23 mouse cellular contexts compared by ENCODE assay signal in the genomic region with DNA sequence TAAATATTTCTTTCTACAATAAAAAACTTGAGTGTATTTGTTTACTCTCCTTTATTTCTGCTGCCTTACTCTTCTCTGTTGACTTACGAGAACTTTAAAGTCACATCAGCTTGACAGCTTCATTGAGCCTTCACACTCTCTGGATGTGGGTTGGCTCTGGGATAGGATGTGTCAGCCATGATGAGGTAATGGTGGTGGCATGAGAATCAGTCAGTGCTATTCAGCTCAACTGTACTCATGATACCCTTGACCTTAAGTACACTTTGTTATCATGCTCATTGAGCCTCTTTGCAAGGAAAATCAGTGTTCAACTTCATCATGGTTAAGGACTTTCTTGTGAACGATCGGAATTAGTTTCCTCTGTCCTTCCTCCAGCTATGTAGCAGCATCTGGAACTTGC.
A peak's percentile ranks its signal among the peaks of the same experiment; 100 is the strongest.
DNase-seq lines count a peak whose midpoint lies in the region; ATAC-seq lines count a peak whose summit lies in the region.
"Had no signal": no experiment of that assay in that cellular context is flagged by ENCODE, and none has a peak within 500 bp of the region (broad histone marks: within the 10 kb centered on the region; RNA-seq: fewer than 3 reads in every experiment).

No protein-coding gene starts in this region.

- H3K36me3 ChIP-seq in forebrain, embryonic 12.5 days (replicated peaks), result no peaks in the 10 kb centered on the region
- H3K36me3 ChIP-seq in midbrain, embryonic 13.5 days, result no peaks in the 10 kb centered on the region
- H3K36me3 ChIP-seq: embryonic facial prominence, embryonic 10.5 days; embryonic facial prominence, embryonic 12.5 days; G1E had no signal

- no peaks in the 10 kb centered on the region for H3K9me3 ChIP-seq in forebrain, embryonic 12.5 days
- H3K9me3 ChIP-seq in midbrain, embryonic 13.5 days, result no peaks in the 10 kb centered on the region
- H3K9me3 ChIP-seq: embryonic facial prominence, embryonic 10.5 days; embryonic facial prominence, embryonic 12.5 days had no signal

- no peak overlapping the region for H3K4me2 ChIP-seq in forebrain, embryonic 12.5 days
- H3K4me2 ChIP-seq in midbrain, embryonic 13.5 days (replicated peaks), result no peak overlapping the region
- H3K4me2 ChIP-seq: embryonic facial prominence, embryonic 12.5 days had no signal

- no peak overlapping the region for H3K9ac ChIP-seq in forebrain, embryonic 12.5 days
- H3K9ac ChIP-seq in midbrain, embryonic 13.5 days (replicated peaks), result no peak overlapping the region
- H3K9ac ChIP-seq: embryonic facial prominence, embryonic 12.5 days had no signal

- ATAC-seq in forebrain, embryonic 12.5 days (ENCODE audit: low FRiP score), result no peak
- no peak for ATAC-seq in midbrain, embryonic 13.5 days
- ATAC-seq: activated CD4-positive, CD25-positive, alpha-beta regulatory T cell, adult 4 months; CD4-positive, CD25-positive, alpha-beta regulatory T cell, adult 4 months; forebrain, embryonic 14.5 days; forebrain, embryonic 16.5 days; Patski had no signal

- peak; percentile 55 for DNase-seq in adrenal gland, adult 2 months
- DNase-seq in adrenal gland, postnatal 25 days, result no peak
- peak; percentile 25 for DNase-seq in adrenal gland, adult 8-10 months
- DNase-seq in adrenal gland, postnatal 14 days, result peak; percentile 9
- peak; percentile 21 for DNase-seq in skeletal muscle tissue, adult 2 months (ENCODE audit: low read depth, low spot score)
- DNase-seq in layer of hippocampus, postnatal 36 days, result no peak
- DNase-seq: B cell, adult 2 months; cerebellum, adult 11-12 months; cerebellum, adult 2 months; cerebellum, adult 9-10 months; cerebellum, postnatal 10 days; cerebellum, postnatal 25 days had no signal

- no peaks in the 10 kb centered on the region for H3K4me1 ChIP-seq in forebrain, embryonic 12.5 days
- no peaks in the 10 kb centered on the region for H3K4me1 ChIP-seq in midbrain, embryonic 13.5 days (replicated peaks)
- H3K4me1 ChIP-seq: embryonic facial prominence, embryonic 10.5 days; embryonic facial prominence, embryonic 12.5 days had no signal

- H3K27me3 ChIP-seq in forebrain, embryonic 12.5 days, result no peaks in the 10 kb centered on the region
- H3K27me3 ChIP-seq in midbrain, embryonic 13.5 days, result no peaks in the 10 kb centered on the region
- H3K27me3 ChIP-seq: CH12.LX; embryonic facial prominence, embryonic 12.5 days; Patski had no signal

- H3K27ac ChIP-seq in forebrain, embryonic 12.5 days, result no peak overlapping the region
- no peak overlapping the region for H3K27ac ChIP-seq in midbrain, embryonic 13.5 days
- H3K27ac ChIP-seq: embryonic facial prominence, embryonic 10.5 days; embryonic facial prominence, embryonic 12.5 days had no signal

- no peak overlapping the region for H3K4me3 ChIP-seq in forebrain, embryonic 12.5 days (replicated peaks)
- H3K4me3 ChIP-seq in midbrain, embryonic 13.5 days (replicated peaks), result no peak overlapping the region
- H3K4me3 ChIP-seq: embryonic facial prominence, embryonic 10.5 days; embryonic facial prominence, embryonic 12.5 days had no signal

- WGBS in forebrain, embryonic 12.5 days, result 90% methylated on average over 3 of the region's 3 CpGs
- WGBS in midbrain, embryonic 13.5 days, result 90% methylated on average over 3 of the region's 3 CpGs

Comparison
In these comparisons a context has a peak if more than half of its experiments do, and no peak if none do; other contexts are left out.
1. DNase-seq: peak in adrenal gland, adult 2 months (single experiment), adrenal gland, adult 8-10 months (single experiment), adrenal gland, postnatal 14 days (single experiment) and skeletal muscle tissue, adult 2 months (single experiment); none in adrenal gland, postnatal 25 days (single experiment) and layer of hippocampus, postnatal 36 days (0 of 2).